Mouse (Mus musculus) spleen, postnatal 10 days (tissue): ENCODE measurements around the gene Ugt1a7c.
A peak's percentile ranks its signal among the peaks of the same experiment; 100 is the strongest.
"Not testable (repeated sequence)": the region's sequence is repeated elsewhere in the genome, so short reads cannot be mapped to it uniquely, and the experiment has no call there.

Experiments used
- DNase-seq, 2 experiments: peaks; one replicate each; pipeline ENCODE4 v3.0.0; 2021 to 2022; ENCODE audit warnings: low spot score in 2 of 2

The Ugt1a7c gene

DNA sequence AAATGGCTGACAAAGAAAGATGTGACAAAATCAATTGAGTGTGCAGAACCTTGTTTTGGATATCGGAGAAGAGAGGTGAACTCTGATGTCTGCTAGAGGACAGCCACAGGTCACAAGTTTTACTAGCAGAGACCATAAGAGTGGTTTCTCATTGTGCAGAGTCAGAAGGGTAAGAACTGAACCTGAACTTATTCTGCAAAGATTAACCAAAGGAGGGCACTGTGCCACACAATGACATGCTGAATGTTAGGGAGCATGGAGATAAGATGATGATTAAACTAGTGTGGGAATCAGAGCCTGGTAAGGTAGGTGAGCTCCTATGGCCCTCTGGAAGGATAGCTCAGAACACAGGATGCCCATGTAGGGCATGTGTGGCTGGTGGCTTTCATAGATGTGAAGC, 100.8 kb downstream of the Ugt1a7c start:
- DNase-seq, result no peak

DNA sequence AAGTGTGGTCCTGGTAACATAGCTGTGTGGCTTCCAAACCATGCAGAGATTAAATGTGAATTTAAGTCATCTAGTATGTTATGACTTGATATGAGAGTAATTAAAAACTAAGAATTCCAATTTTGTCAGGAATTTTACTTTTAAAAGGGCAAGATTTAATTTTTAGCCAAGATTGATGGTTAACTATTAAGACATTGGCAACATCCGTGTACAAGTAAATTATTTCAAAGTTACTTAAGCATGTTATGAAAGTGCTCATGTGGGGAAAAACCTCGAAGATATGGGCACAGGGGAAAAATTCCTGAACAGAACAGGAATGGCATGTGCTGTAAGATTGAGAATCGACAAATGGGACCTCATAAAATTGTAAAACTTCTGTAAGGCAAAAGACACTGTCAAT, 102.6 kb downstream of the Ugt1a7c start:
- DNase-seq, result no peak

DNA sequence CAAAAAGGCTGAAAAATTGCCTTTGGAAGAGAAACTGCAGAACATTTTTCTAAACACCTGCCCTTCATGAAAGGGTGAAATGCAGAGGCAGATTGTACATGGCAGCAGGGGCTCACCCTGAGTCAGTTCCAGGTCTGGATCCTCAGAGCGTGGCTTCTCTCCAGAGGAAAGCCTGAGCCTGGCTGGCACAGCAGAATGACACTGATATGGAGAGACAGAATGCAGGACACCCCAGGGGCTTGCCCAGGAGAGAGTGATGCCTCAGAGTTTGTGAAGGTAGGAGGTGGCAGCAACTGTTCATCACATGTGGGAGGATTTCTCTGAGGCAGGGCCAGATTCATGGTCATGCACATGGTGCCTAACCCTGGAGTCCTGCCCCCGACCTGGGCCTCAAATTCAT, 105.1 kb downstream of the Ugt1a7c start:
- no peak for DNase-seq

DNA sequence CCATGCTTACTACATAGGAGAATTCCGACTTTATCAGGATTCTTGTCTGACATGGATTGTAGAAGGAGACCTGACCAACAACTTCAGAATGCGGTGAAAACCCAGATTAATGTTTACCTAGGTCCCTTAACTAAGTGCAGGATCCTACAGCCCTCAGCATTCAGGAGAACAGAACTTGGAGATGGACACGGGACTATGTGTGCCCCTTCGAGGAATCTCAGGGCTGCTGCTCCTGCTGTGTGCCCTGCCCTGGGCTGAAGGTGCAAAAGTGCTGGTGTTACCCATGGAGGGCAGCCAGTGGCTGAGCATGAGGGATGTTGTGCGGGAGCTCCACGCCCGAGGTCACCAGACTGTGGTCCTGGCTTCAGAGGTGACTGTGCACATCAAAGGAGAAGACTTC, 105.6 kb downstream of the Ugt1a7c start, which contains the start of gene Ugt1a2:
Gene Ugt1a2 (plus strand): TSS at position 146 of the 400 bp plus-strand sequence.
- DNase-seq, result no peak

DNA sequence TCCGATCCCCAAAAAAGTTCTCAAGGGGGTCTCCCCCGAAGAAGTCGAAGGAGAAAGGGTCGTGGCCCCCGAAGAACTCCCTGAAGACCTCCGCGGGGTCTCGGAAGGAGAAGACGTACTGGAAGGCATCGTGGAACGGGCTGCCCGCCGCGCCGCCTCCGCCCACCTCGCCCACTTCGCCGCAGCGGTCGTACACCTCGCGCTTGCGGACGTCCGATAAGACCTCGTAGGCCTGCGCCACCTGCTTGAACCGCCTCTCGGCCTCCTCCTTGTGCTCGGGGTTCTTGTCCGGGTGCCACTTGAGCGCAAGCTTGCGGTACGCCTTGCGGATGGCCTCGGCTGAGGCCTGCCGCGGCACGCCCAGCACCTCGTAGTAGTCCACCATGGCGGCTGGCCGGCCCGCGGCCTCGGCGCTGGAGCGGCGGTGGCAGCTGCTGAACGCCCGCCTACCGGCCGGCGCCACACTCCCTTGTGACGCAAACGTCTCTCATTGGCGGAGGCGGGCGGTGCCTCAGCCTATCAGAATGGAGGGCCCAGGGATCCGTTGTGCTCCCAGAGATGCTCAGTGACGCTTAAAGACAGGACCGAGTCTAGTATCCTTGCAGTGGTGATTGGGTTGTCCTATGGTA, 110.5 kb downstream of the Ugt1a7c start, which contains the start of gene Dnajb3:
Gene Dnajb3 (minus strand): TSS at position 489 of the 629 bp plus-strand sequence.
- DNase-seq, result peak; percentile 87

DNA sequence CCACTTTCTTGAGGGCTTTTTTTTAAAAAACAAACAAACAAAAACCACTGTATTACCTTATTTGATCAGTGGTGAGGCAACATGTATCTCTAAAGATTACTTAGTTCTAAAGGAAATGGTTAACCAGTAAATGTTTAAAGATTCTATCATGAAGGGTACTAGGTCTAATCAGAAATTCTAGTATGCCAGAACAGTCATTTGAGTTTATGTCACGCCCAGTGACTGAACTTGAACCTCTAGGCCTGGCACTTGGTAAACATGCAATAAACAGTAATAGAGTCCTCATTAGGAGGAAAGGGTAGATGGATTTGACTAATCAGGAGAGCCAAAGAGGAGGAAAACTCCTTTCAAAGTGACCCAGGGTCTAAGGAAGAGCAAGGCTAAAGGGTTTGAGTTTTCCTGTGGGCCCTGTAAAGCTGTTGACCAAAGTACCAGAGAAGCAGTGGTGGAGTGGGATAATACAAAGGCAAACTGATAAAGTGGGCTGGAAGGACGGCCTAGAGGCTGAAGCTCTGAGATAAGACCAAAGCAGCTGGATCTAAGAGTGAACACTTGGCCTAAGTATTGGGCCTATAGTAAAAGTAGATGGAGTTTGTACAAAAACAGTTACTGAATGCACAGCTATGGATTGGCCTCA, 112.1 kb downstream of the Ugt1a7c start:
- peak in 1 of 2 experiments; percentile 29 for DNase-seq

DNA sequence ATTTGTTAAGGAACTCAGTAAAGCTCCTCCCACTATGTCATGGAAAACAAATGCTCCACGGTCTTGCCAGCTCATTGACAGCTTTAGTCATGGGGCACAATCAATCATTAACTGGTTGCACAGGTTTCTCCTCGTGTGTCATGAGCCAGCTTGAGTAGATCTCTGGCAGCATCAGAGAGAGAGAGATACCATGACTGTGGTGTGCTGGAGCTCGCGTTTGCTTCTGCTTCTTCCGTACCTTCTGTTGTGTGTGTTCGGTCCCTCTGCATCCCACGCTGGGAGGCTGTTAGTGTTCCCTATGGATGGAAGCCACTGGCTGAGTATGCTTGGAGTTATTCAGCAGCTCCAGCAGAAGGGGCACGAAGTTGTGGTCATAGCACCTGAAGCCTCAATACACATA, 117.0 kb downstream of the Ugt1a7c start, which contains the start of gene Ugt1a1:
Gene Ugt1a1 (plus strand): TSS at position 148 of the 400 bp plus-strand sequence.
- peak in 1 of 2 experiments; percentile 26 for DNase-seq

DNA sequence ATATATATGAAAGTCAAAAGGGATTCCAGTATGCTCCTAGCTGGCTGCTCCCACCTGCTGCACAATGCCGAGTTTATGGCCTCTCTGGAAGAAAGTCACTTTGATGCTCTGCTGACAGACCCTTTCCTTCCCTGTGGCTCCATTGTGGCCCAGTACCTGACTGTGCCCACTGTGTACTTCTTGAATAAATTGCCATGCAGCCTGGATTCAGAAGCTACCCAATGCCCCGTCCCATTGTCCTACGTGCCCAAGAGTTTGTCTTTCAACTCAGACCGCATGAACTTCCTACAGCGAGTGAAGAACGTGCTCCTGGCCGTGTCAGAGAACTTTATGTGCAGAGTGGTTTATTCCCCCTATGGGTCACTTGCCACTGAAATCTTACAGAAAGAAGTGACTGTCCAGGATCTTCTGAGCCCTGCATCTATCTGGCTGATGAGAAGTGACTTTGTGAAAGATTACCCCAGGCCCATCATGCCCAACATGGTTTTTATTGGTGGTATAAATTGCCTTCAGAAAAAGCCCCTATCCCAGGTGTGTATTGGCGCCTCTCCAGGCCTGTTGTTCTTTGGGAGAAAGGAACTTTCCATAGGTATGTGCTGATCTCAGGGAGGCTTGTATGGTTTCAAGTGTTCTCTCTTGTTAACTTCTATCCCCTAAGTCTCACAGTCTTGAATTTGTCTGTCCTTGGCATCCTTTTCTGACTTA, 117.6 kb downstream of the Ugt1a7c start:
- no peak for DNase-seq

DNA sequence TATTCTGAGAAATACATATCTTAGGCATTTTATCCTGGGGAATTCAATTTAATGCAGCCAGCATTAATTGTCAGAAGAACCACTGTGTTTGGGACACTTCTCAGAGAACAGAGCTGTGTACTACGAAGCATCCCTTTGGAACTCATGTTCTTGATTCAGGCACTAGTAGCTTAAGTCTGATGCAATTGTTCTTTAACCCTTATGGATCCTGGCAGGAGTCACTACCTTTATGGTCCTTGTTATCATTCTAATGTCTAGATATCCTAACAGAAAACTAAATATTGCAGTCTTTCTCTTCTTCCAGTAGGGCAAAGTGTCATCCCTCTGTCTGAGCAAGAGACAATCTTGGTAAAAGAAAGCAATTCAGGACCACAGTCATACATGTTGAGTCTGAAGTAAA, 118.2 kb downstream of the Ugt1a7c start:
- DNase-seq, result no peak

DNA sequence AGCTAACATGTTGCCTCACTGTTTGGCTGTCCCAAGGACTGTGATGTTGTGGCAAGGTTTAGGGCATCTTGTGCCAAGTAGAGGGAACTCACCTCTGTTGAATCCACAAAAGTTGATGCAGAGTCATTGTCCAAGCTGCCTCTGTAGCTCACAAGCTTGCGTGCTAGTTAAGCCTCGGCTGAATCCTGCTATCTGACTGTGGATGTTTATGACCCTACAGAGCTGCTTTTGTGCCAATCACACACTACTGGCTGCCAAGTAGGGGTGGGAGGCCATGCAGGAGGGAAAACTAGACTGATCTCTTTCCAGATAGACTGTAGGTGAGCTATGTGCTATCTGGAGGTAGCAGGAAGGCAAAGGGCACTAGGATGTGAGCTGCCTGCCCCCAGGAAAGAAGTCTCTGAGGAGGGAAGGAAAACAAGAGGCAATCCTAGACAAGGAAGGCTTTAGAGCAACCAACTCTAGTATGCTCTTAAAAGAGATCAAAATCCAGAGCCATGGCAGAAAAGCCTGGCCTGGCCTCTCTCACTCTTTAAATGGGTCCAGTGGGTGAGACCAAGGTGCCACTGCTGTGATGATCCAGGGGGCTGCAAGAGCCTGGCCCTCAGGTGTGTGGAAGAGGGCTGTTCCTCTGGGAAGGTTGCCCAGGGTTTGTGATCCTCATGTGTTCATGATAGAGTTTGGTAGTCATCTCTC, 119.1 kb downstream of the Ugt1a7c start:
- DNase-seq, result no peak

DNA sequence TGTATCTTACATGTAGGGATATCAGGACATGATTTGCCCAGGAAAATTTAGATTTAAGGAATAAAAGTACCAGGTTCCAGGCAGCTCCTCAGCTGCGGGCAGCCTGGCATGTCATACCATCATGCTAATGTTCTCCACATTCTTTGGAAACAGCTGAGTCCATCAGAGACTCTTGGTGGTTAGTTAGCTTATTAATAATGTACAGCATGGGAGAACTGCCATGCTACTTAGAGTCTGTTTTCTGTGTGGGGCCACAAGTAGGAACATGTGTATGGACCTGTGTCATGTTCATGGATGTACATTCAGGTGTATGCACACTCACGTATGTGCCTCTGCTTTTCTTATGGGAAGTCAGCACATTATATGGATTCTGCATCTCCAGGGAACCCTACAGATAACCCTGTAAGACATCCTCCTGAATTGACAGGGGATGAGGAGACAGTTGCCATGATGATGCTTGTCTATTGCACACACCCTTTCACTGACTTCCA, 119.6 kb downstream of the Ugt1a7c start:
- DNase-seq, result no peak

DNA sequence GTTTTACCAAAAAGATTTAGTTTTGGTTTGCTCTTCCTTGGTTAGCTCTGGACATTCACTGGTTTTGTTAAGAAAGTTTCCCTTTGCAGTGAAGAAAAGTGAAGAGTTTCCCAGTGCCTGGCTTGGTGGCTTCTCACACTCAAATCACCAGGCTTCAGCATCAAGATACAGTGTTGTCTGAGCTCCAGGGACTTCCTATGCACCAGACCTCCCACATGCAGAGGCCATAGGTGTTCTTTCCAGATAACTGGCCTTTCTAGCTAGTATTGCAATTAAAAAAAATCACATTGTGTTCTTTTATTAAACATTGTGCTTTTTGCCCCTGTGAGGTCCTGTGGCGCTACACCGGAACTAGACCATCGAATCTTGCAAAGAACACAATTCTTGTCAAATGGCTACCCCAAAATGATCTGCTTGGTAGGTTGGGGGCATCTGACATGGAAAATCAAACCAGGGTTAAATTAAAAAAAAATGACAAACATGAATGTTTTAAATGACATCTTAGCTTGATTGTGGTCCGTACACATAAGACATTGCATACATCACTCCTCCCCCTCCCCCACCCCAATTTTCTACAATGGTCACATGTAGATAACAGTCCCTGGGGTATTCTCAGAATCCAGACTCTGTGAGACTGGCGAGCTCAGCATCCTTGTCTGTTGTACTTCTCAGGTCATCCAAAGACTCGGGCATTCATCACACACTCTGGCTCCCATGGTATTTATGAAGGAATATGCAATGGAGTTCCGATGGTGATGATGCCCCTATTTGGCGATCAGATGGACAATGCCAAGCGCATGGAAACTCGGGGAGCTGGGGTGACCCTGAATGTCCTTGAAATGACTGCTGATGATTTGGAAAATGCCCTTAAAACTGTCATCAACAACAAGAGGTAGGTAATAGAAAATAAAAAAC, 120.9 kb downstream of the Ugt1a7c start:
- no peak for DNase-seq

DNA sequence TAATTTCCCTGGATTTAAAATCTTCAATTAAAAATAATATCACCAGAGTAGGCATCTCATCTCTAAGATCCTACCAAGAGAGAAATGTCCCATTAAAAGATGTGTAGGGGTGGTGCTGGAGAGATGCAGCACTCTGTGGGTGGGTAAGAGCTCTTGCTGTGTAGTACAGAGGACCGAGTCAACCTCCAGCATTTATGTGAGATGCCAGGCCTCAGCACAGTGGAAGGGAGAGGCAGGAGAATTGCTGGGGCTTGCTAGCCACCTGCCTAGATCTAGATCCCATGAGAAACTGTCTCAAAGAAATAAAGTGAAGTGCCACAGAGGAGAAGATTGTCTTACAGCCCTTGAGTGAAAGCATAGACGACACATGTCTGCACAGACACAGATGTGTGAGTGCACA, 121.7 kb downstream of the Ugt1a7c start:
- no peak for DNase-seq

DNA sequence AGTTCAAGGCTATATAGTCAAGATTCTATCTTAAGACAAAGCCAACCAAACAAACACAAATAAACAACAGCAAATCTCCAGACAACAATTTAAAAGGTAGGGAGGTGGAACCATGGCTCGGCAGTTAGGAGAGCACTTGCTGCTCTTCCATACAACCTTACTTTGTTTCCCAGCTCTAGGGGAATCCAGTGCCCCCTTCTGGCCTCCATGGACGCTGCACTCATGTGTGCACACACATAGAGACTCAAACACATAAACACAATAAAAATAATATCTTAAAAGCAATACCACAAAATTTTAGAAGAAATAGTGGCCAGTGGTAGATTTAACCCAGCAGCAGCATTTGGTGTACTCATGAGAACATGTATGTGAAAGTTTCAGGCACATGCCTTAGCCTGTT, 122.3 kb downstream of the Ugt1a7c start:
- no peak for DNase-seq

DNA sequence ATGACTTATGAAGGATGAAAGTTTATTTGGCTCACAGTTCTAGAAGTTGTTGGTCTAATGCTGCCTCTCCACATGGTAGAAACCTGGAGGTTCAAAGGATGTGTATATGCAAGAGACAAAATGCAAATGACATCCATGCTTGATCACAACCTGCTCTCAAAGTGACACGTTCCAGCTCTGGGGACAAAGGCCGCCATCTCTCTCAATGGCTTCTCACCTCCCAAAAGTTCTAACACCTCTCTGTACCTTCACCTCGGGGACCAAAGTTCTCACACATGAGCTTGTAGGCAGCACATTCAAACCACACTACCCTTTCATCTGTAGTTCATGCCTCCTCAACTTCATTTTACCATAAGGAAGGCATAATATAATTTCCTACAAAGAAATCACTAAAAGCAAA, 122.7 kb downstream of the Ugt1a7c start:
- DNase-seq, result no peak

DNA sequence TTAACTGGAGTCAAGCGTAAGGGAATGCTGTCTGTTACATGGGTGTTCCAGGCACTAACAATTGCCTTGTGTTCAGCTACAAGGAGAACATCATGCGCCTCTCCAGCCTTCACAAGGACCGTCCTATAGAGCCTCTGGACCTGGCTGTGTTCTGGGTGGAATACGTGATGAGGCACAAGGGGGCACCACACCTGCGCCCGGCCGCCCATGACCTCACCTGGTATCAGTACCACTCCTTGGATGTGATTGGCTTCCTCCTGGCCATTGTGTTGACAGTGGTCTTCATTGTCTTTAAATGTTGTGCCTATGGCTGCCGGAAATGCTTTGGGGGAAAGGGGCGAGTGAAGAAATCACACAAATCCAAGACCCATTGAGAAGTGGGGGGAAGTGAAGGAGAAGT, 123.2 kb downstream of the Ugt1a7c start:
- DNase-seq, result peak in 1 of 2 experiments; percentile 32

DNA sequence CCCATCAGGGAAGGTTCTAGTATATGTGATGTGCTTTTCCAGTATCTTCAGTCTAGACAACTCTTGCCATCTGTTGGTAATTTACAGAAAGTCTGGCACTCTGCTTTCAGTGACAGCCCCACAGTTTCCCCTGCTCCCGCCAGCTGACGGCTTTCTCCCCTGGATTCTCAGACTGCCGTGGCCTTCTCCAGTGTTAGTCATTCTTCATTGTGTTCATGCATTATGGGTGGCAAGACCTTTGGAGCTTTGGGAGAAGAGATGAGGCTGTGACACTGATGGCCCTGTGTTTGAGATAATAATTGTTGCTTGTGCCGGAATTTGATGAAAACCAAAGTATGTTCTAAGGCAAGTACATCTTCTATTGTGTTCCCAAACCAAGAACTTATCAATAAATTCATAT, 123.7 kb downstream of the Ugt1a7c start:
- DNase-seq, result no peak

DNA sequence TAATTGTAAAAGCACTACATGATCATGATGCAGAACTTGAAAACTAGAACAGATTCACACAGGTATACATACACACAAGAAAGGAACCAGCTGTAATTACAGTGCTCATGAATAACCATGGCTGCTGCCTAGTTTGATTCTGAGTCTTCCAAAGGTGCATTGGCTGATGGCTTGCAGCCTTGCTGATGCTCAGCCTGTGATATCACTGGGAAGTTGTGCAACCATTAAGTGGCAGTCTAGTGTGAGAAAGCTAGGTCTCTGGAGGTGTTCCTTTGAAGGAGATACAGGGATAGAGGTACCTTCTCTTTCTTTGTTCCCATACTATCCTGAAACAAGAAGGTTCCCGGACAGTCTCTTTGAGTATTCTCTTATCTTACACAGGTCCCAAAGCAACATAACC, 124.2 kb downstream of the Ugt1a7c start:
- no peak for DNase-seq

DNA sequence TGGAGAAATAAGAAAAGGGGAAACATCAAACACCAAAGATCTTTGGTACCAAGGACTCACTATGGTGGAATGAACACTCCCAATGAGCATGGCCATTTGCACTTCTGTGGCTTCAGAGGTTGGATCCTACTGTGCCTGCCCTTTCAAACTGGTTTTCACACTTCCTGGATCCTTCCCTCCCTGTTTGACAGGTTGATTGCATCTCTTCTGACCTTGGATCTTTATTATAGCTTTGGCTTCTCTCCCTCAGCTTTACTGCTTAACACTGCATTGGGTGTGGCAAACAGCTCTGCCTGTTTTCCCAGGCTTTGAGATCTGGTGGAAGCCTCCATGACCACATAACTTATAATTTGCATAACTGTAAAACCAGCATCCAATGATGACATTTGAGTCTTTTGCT, 125.5 kb downstream of the Ugt1a7c start:
- peak in 1 of 2 experiments; percentile 14 for DNase-seq

DNA sequence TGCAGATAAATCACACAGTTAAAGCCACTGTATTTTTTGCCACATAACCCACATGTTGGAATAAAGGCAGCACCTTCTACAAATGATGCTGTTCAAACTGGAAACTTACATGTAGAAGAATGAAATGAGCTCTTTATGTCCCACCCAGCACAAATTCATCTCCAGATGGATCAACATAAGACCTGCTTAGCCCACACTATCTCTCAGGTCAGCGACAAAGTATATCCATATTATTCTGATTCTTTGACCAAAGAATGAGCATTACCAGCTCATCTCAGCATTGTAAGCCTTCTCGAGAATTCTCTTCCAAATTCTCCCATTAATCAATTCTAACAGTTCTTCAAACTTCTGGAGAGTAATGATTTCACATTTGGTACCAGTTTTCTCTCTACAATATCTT, 127.4 kb downstream of the Ugt1a7c start:
- DNase-seq, result no peak

DNA sequence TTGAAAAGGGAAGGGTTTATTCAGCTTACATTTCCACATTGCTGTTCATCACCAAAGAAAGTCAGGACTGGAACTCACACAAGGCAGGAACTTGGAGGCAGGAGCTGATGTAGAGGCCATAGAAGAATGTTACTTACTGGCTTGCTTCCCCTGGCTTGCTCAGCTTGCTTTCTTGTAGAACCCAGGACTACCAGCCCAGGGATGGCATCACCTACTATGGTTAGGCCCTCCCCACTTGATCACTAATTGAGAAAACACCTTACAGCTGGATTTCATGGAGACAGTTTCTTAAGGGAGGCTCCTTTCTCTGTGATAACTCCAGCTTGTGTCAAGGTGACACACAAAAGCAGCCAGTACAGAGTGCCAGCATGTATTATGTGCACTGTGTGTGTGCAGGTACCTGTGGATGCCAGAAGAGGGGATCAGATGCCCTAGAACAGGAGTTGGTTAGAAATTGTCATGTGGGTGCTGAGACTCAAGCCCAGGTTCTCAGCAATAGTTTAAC, 128.2 kb downstream of the Ugt1a7c start:
- not testable (repeated sequence) for DNase-seq
